Mouse (Mus musculus): ENCODE measurements around the gene Npff. TPM values are rescaled to one million over a fixed set of nuclear protein-coding genes. Genes with fewer than 3 reads are reported as not detected.
A peak's percentile ranks its signal among the peaks of the same experiment; 100 is the strongest.

Gene Npff
- polyA plus RNA-seq, 1 experiment from 2014 or later, result 1.1 TPM

DNA sequence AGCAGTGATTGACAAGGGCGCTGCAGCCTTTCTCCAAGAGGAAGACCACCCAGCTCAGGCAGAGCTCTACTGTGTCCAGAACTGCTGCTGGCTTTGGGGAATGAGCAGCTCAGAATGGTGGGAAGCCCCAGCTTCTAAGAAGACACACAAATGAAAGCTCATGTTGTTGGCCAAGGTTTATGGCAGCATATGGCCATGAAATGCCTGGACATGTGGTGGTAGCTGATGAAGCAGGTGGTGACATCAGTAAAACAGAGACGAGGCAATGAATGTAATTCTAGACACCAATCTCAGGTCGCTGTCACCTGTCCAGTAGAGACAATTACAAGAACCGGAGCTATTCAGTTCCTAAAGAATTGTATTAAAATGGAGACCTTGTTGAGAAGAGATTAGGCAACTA is 20.1 kb upstream of the Npff start:
- H3K4me2 ChIP-seq, result no peak overlapping the region
- DNase-seq (no peak), ATAC-seq (ENCODE audit: low read depth) (no peak)
- H3K9me3 ChIP-seq (replicated peaks), result no peaks in the 10 kb centered on the region
- H3K36me3 ChIP-seq, result peaks cover 63% of the 10 kb centered on the region
- H3K4me3 ChIP-seq (replicated peaks), result no peak overlapping the region
- no peak overlapping the region for H3K9ac ChIP-seq
- H3K27ac ChIP-seq, result no peak overlapping the region
- no peaks in the 10 kb centered on the region for H3K27me3 ChIP-seq
- WGBS (ENCODE audit: insufficient replicate concordance), result 83% methylated on average over 4 of the region's 4 CpGs
- no peaks in the 10 kb centered on the region for H3K4me1 ChIP-seq (replicated peaks)

DNA sequence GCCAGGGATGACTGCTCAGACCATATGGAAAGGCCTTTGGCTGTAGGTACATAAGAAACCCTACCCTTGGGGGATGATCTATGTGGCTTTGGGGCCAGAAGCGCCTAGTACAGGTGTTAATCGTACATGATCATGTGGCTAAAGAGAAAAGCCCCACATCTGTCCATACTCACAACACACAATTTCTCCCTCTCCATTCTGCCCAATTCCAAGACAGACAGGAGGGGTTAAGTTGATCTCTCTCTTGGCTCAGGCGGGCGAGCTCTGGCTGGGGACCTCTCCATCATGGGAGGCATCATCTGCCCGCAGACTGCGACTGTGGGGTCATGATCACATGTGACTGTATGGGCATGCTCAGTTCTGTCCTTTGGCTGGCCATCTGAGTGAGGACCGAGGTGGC is 9.2 kb upstream of the Npff start:
- no peaks in the 10 kb centered on the region for H3K4me1 ChIP-seq (replicated peaks)
- ATAC-seq (ENCODE audit: low read depth) (no peak), DNase-seq (no peak)
- no peaks in the 10 kb centered on the region for H3K27me3 ChIP-seq
- H3K4me2 ChIP-seq, result no peak overlapping the region
- H3K9me3 ChIP-seq (replicated peaks), result no peaks in the 10 kb centered on the region
- H3K9ac ChIP-seq, result no peak overlapping the region
- no peak overlapping the region for H3K27ac ChIP-seq
- H3K4me3 ChIP-seq (replicated peaks), result no peak overlapping the region
- peaks cover 67% of the 10 kb centered on the region for H3K36me3 ChIP-seq
- WGBS (ENCODE audit: insufficient replicate concordance), result 88% methylated on average over 7 of the region's 7 CpGs

DNA sequence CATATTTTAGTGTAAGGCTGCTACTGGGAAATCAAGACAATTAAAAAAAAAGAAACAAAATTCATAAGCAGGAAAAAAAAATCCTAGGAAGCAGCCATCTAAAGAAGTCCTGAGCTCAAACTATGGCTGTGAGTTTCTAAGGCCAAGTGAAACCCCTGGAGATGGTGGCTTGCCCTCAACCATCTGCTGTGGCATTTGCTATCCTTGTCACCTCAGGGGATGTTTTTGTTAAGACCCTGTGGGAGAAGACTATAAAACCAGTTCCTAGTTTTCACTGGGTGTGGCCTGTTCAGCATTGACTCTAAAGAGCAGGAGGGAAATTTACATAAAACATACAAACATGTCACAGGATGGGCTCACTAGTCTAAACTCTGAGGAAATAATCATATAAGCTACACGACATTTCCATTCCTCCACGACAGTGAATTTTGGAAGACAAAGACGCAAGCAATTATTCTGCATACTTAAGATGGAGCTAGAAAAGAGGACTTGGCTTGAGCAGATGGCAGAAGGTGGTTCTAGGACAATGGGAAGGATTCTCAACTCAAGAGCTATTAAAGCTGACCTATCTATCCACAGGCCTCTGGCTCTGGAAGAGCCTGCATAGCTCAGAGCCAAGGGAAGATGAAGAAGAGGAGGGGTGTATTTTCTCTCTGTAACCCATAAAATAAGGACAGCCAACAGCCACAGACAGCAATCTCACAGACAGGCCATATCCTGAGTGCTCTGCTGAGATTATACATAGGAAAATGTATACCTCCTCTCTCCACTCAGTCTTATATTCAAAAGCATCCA is 7.6 kb upstream of the Npff start:
- ATAC-seq (ENCODE audit: low read depth) (no peak), DNase-seq (no peak)
- H3K4me3 ChIP-seq (replicated peaks), result no peak overlapping the region
- no peaks in the 10 kb centered on the region for H3K27me3 ChIP-seq
- WGBS (ENCODE audit: insufficient replicate concordance), result 76% methylated on average over 3 of the region's 3 CpGs
- H3K4me1 ChIP-seq (replicated peaks), result no peaks in the 10 kb centered on the region
- H3K4me2 ChIP-seq, result no peak overlapping the region
- H3K36me3 ChIP-seq, result peaks cover 76% of the 10 kb centered on the region
- H3K9ac ChIP-seq, result no peak overlapping the region
- H3K9me3 ChIP-seq (replicated peaks), result no peaks in the 10 kb centered on the region
- no peak overlapping the region for H3K27ac ChIP-seq

DNA sequence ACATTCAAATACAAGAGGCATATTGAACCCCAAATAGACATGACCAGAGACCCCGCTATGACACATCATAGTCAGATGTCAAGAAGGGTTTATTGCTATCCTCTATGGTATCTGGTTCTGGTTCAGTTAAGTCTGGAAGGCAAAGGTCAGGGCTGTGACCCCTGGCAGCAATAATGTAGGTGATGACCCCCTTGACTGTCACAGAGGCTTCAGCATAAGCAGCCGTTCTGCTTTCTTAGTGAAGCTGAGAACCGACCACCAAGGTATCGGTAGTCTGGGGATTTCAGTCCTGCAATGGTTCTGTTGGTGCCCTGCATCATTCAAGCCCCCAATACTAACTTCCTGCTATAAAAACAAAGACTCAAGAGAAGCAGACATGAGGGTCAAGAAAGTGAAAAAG is 6.8 kb upstream of the Npff start:
- Histone ChIP-seq H3K27me3 (no peaks in the 10 kb centered on the region), H3K36me3 (peaks cover 71% of the 10 kb centered on the region), H3K9me3 (replicated peaks) (no peaks in the 10 kb centered on the region), H3K4me1 (replicated peaks) (no peaks in the 10 kb centered on the region), H3K27ac (no peak overlapping the region), H3K9ac (no peak overlapping the region), H3K4me2 (no peak overlapping the region), H3K4me3 (replicated peaks) (no peak overlapping the region)
- DNase-seq (no peak), ATAC-seq (ENCODE audit: low read depth) (no peak)
- 84% methylated on average over 4 of the region's 4 CpGs for WGBS (ENCODE audit: insufficient replicate concordance)

DNA sequence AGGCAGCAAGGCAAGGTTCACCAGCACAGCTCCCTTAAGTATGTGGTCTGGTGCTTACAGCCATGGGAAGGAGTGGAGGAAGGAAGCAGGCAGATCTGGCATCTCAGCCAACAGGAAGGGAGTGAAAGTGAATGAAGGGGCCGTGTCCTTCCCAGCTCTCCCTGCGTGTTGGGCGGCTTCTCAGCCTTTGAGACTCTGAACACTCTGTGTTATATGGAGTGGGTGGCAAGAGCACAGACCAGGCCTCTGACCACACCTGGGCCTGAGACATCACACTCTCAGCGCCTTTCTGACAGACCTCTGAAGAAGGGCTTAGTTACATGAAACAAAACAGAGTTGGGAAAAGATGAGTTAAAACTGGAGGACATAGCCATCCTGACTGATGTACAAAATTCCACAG is 5.8 kb upstream of the Npff start:
- Histone ChIP-seq H3K27me3 (no peaks in the 10 kb centered on the region), H3K36me3 (peaks cover 64% of the 10 kb centered on the region), H3K4me2 (no peak overlapping the region), H3K9ac (no peak overlapping the region), H3K9me3 (replicated peaks) (no peaks in the 10 kb centered on the region), H3K4me3 (replicated peaks) (no peak overlapping the region), H3K4me1 (replicated peaks) (no peaks in the 10 kb centered on the region), H3K27ac (no peak overlapping the region)
- 61% methylated on average over 4 of the region's 4 CpGs for WGBS (ENCODE audit: insufficient replicate concordance)
- ATAC-seq (ENCODE audit: low read depth) (no peak), DNase-seq (no peak)

DNA sequence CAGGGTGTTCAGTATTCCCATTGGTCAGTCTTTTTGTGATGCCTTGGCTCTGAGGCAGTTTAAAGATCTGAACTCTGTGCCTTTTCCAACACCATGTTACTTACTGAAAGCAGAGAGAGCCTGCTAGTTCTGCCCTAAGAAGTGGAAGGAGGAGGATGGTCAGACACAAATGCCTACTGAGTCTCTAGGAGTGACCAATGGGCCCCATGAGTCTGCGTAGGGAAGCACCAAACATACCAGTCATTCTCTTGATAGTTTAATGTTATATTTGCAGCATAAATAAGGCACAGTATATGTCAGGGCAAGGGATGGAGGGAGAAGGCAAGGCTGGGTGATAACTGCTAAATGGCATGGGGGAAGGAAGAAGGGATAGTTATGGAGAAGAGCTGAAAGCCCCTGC is 3.7 kb upstream of the Npff start:
- ATAC-seq (ENCODE audit: low read depth) (no peak), DNase-seq (no peak)
- no peak overlapping the region for H3K4me2 ChIP-seq
- H3K4me1 ChIP-seq (replicated peaks), result no peaks in the 10 kb centered on the region; the same call in 1 of the 2 replicates
- no peaks in the 10 kb centered on the region for H3K9me3 ChIP-seq (replicated peaks)
- WGBS (ENCODE audit: insufficient replicate concordance), result 85% methylated on average over 1 of the region's 1 CpGs
- H3K27me3 ChIP-seq, result no peaks in the 10 kb centered on the region
- no peak overlapping the region for H3K4me3 ChIP-seq (replicated peaks)
- H3K9ac ChIP-seq, result no peak overlapping the region
- no peak overlapping the region; the same call in 1 of the 2 replicates for H3K27ac ChIP-seq
- H3K36me3 ChIP-seq, result peaks cover 66% of the 10 kb centered on the region

DNA sequence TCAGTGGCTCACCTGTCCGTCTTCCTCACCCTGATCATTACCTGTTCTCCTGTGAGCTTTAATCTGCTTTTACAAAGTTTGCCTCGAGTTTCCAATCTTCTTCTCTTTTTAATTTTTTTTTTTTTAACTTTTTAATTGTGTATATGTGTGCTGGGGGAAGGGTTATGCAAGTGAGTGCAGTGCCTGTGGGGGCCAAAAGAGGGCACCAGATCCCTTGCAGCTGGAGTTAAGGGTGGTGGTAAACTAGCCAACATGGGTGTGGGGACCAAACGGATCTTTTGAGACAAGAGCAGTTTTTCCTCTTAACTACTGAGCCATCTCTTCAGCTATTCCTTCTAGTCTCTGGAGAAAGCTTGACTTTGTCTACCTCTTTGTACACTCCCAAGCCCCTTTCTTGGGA is 3.2 kb upstream of the Npff start:
- peaks cover 63% of the 10 kb centered on the region for H3K36me3 ChIP-seq
- H3K4me2 ChIP-seq, result no peak overlapping the region
- no peak overlapping the region for H3K27ac ChIP-seq
- no peak overlapping the region for H3K9ac ChIP-seq
- H3K4me1 ChIP-seq (replicated peaks), result no peaks in the 10 kb centered on the region; the same call in 1 of the 2 replicates
- WGBS (ENCODE audit: insufficient replicate concordance), result 63% methylated on average over 3 of the region's 3 CpGs
- no peak for ATAC-seq (ENCODE audit: low read depth)
- DNase-seq, result no peak
- no peaks in the 10 kb centered on the region for H3K27me3 ChIP-seq
- no peak overlapping the region for H3K4me3 ChIP-seq (replicated peaks)
- H3K9me3 ChIP-seq (replicated peaks), result no peaks in the 10 kb centered on the region

DNA sequence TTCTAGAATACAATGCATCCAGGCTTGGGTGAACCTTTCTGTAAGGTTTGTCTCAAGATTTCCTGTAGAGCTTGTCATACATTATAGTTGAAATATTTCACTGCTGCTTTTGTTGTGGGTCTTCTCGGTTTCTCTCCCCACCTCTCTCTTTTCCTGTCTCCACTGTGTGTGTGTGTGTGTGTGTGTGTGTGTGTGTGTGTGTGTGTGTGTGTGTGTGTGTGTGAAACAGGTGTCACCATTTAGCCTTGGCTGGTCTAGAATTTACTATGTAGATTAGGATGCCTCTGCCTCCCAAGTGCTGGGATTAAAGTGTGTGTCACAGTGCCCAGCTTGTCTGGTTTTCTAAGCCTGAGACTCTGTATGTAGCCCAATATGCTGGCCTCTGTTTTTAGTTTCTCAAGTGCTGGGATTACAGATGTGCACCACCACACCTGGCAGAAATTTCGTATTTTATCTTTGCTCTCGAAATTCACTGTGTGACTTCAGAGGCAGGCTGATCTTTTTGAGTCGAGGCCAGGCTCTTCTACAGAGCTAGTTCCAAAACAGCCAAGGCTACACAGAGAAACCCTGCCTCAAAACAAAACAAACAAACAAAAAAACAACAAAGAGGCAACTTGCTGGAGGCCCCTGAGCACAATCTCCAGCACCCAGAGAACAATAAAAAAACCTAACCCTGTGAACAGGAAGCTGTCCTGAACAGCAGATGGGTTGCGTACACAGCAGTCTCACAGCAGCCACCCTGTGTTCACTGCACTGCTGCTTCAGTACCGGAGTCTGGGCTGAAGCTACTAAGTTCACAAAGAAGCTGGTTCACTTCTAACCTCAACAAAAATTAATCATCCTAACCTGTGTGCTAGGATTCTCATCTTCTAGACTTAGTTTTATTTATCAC is 1.6 kb upstream of the Npff start:
- no peak for ATAC-seq (ENCODE audit: low read depth)
- Histone ChIP-seq H3K27me3 (no peaks in the 10 kb centered on the region), H3K27ac (no peak overlapping the region), H3K4me1 (replicated peaks) (peaks cover 8% of the 10 kb centered on the region), H3K9me3 (replicated peaks) (no peaks in the 10 kb centered on the region), H3K4me2 (no peak overlapping the region), H3K9ac (no peak overlapping the region), H3K4me3 (replicated peaks) (no peak overlapping the region), H3K36me3 (peaks cover 67% of the 10 kb centered on the region)
- no peak for DNase-seq
- 73% methylated on average over 6 of the region's 6 CpGs for WGBS (ENCODE audit: insufficient replicate concordance)

DNA sequence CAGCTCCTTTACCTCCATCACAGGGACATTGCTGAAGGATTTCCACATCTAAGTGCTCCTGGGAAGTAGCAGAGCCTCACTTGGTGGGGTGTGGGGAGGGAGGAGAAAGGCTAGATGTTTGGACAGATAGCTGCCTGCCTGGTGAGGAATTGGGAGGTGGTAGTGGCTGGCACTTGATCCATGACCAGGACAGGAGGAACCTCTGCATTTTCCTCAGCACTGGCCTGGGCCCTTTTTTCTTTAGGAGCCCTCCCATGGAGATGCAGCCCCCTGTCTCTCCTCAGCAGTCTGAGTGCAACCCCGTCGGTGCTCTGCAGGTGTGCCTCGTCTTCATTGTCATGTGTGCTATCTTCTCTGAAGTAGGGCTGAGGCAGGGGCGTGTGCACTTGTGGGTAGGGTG is 3.3 kb downstream of the Npff start:
- WGBS (ENCODE audit: insufficient replicate concordance), result 58% methylated on average over 4 of the region's 4 CpGs
- no peak for DNase-seq
- Histone ChIP-seq H3K4me1 (replicated peaks) (peaks cover 44% of the 10 kb centered on the region), H3K36me3 (peaks cover 40% of the 10 kb centered on the region), H3K9me3 (replicated peaks) (no peaks in the 10 kb centered on the region), H3K9ac (no peak overlapping the region), H3K27me3 (no peaks in the 10 kb centered on the region; the same call in 1 of the 2 replicates), H3K4me2 (no peak overlapping the region), H3K4me3 (replicated peaks) (no peak overlapping the region), H3K27ac (0 out of 2 replicates have a peak overlapping the region, but pooled peaks have one; percentile 96)
- no peak for ATAC-seq (ENCODE audit: low read depth)

DNA sequence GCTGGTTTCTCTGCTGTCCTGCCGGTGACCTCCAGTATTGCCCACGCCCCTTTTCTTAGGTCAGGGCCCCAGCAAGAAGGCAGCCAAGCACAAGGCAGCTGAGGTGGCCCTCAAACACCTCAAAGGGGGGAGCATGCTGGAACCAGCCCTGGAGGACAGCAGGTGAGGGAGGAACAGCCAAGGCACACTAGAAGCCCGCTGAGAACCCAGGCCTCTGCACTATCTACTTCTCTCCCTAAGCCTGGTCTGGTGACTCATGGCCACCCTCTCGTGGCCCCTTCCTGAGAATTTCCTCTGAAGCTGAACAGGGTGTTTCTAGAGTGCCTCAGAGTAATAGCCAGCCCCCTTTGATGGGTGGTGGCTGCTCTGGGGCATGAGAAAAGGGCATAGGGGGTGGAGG is 4.3 kb downstream of the Npff start:
- Histone ChIP-seq H3K27ac (peak overlapping the region; percentile 96), H3K4me2 (peak overlapping the region; percentile 98)

More for the DNA sequence above, 4.3 kb downstream of the Npff start:
- Histone ChIP-seq H3K4me1 (replicated peaks) (peaks cover 51% of the 10 kb centered on the region), H3K9ac (peak overlapping the region; percentile 87), H3K27me3 (peaks cover 5% of the 10 kb centered on the region; the same call in 1 of the 2 replicates), H3K36me3 (peaks cover 38% of the 10 kb centered on the region), H3K9me3 (replicated peaks) (no peaks in the 10 kb centered on the region), H3K4me3 (replicated peaks) (peak overlapping the region; percentile 81; the same call in 1 of the 2 replicates)
- 24% methylated on average over 4 of the region's 4 CpGs for WGBS (ENCODE audit: insufficient replicate concordance)
- DNase-seq, result no peak
- ATAC-seq (ENCODE audit: low read depth), result no peak

Measured in liver, embryonic 13.5 days (tissue).